Mouse (Mus musculus): ENCODE data around the gene Hoga1. TPM values are rescaled to one million over a fixed set of nuclear protein-coding genes. Genes with fewer than 3 reads are reported as not detected.

The Hoga1 gene
- not detected in 3 replicates for total RNA-seq (2017)

GRCm38 (mm10) chr19:42045269-42046102 lies at the start of gene Hoga1:
Gene Hoga1 (plus strand): TSS chr19:42045610.
- ATAC-seq (replicated peaks; ENCODE audit: insufficient number of reproducible peaks, low FRiP score, low TSS enrichment, poor library complexity, severe bottlenecking): peak; percentile 84

DNA sequence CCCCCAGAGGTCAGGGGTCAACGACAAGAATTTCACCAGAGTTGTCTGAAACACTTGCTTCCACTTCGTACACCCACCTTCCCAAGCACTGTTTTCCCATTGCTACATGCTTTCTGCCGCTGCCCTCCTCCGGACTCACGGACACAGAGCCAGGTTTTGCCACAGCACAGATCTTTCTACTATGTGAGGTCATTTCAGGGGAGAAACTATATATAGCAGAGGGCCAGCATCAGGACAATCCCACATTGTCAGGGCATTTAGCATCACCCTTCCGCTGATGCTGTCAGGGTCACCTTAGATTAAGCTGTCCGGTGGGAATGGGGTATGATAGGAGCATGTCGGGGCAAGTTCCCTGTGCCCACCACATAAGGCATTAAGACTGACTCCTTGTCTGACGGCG lies 48.3 kb upstream of the Hoga1 start:
- ATAC-seq (replicated peaks; ENCODE audit: insufficient number of reproducible peaks, low FRiP score, low TSS enrichment, poor library complexity, severe bottlenecking): no peak

DNA sequence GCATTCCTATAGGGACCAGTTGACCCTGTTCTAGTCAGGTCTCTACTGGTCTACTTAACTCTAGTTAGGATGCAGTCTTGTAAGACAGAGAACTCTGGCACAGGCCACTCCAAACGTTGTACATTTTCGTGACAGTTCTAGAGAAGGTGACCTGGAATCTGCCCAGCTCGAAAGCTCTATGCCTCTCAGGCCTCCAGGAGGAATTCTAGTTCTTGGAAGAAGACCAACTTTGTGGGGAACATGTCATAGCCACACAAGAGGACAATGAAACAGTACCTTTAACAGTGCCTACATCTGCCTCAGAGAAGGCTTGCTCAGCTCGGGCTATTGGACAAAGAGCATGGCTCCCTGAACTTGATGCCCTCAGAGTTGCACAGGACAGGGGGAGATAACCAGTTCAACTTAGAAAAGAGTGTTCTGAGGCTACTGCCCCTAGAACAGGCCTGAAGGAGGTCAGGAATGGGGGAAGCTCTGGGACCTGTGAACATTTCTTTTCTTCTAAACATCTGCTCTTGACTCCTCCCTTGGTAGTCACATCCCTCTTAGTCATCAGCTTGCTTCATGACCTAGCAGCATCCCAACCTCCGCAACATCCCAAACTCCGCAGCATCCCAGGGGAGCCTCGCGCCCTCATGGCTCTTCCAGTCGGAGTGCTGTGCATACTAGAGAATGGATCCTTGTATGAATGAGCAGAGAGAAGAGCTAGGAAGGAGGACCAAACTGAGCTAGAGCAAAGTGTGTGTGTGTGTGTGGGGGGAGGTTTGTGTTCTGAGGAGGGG lies 46.5 kb upstream of the Hoga1 start:
- no peak for ATAC-seq (replicated peaks; ENCODE audit: insufficient number of reproducible peaks, low FRiP score, low TSS enrichment, poor library complexity, severe bottlenecking)

- peak; percentile 68 for ATAC-seq (replicated peaks; ENCODE audit: insufficient number of reproducible peaks, low FRiP score, low TSS enrichment, poor library complexity, severe bottlenecking)
These were observed 45.6 kb upstream of the Hoga1 start for GRCm38 (mm10) chr19:41999688-42000283.

DNA sequence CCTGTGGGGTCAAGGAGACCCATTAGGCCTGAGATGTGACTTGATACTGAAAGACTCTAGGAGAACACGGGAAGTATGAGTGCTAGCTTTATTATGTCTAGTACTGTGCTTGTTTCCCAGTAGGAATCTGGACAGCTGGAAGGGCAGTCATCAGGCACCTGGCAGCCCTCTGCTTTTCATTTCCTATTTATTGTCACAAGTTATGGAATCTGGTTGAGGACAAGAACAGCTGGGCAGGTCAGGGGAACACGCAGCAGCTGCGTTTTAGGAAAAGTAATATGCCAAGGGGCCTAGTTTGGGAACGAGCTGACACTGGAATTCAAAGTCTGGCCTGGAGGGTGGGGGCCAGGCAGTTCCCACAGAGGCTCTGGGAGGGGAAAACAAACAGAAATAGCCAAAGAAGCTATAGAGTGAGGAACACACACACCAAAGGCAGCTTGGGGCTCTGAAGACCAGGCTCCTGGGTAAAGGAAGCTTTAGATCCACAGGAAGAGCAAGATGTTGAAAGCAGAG lies 44.9 kb upstream of the Hoga1 start:
- no peak for ATAC-seq (replicated peaks; ENCODE audit: insufficient number of reproducible peaks, low FRiP score, low TSS enrichment, poor library complexity, severe bottlenecking)

DNA sequence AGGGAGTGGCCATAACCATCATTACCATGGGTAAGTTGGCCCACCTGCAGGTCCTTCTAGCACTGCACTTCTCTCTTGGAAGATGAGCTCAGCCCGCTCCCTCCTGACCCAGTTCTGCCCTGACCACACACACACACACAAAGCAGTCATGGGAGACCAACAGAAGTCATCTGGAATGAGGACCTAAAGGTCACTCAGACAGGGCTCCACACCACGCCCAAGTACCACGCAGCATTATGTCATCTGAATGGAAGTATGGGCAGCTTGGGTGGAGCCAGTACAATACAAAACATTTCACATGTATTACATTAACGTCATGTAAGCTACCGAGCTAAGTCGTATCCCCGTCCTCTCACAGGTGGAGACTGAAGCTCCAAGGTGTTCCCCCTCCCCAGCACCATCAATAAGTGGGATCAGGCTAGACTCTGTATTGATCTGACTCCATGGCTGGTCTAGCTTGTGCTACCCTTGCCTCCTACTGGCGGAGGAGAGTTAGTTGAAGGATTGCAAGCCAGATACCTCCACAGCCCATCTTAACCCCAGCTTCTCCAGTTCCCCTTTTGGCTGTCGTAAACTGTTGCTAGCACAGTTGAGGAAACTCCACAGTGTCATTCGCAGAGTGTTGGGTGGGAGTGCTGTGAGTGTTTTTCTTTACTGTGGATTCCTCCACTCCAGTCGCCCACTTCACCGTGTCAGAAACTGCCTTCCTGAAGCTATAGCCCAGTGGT lies 44.0 kb upstream of the Hoga1 start:
- peak; percentile 78 for ATAC-seq (replicated peaks; ENCODE audit: insufficient number of reproducible peaks, low FRiP score, low TSS enrichment, poor library complexity, severe bottlenecking)

GRCm38 (mm10) chr19:42004258-42004657 lies 41.2 kb upstream of the Hoga1 start:
- no peak for ATAC-seq (replicated peaks; ENCODE audit: insufficient number of reproducible peaks, low FRiP score, low TSS enrichment, poor library complexity, severe bottlenecking)

DNA sequence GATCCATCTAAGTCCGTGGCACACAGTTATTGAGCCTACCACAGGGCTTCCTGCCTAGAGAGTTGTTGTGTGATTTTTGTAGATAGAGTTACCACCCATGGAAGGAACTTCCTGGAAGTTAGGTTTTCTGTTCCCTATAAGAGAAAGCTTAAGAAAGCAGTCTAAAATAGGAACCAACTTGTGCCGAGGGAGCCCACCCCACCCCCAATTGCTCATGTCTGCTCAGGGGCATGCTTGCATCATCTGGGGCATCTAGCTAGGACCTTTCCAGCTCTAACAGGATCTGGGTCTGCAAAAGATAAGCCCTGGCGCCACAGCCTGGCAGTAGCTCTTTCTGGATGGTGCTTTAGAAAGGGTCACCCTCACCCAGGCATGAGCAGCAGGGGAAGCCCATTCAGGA lies 39.8 kb upstream of the Hoga1 start:
- ATAC-seq (replicated peaks; ENCODE audit: insufficient number of reproducible peaks, low FRiP score, low TSS enrichment, poor library complexity, severe bottlenecking): peak; percentile 55

DNA sequence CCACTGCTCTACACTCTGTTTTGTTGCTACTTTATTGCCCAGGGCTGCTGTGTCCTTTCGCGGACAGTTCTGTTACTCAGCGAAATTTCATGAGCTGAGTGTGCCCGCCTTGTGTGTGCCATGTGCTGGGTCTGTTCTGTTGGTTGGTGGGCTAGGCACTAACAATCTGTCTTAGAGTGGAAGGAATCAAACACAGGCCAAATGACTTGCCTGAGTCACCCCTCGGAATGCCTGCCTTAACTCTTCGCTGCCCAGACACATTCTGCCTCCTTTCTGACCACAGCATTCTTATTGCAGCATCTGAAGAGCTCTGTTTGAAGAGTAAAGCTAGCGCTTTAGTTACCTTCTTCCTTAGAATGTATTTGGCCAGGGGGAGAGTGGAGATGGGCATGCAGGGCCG lies 38.8 kb upstream of the Hoga1 start:
- ATAC-seq (replicated peaks; ENCODE audit: insufficient number of reproducible peaks, low FRiP score, low TSS enrichment, poor library complexity, severe bottlenecking): no peak

DNA sequence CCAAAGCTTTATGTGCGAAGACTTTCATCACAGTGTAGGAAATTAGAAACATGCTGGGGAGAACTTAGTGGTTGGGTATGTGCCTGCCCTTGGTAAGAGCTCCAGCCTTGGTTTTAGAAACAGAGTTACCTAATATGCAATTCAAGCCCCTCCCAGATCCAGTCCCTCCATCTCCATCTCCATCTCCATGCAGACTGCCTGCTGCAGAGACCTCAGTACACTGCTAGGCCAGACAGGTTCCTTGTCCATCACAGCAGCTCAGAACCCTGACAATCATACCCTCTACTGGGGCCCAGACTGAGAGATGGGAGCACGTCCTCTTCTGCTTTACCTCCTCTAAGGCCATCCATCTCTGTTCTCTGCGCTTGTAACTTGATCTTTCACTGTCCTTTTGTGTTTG lies 36.8 kb upstream of the Hoga1 start:
- ATAC-seq (replicated peaks; ENCODE audit: insufficient number of reproducible peaks, low FRiP score, low TSS enrichment, poor library complexity, severe bottlenecking): no peak

- no peak for ATAC-seq (replicated peaks; ENCODE audit: insufficient number of reproducible peaks, low FRiP score, low TSS enrichment, poor library complexity, severe bottlenecking)
These were observed 36.3 kb upstream of the Hoga1 start for GRCm38 (mm10) chr19:42009067-42009466.

DNA sequence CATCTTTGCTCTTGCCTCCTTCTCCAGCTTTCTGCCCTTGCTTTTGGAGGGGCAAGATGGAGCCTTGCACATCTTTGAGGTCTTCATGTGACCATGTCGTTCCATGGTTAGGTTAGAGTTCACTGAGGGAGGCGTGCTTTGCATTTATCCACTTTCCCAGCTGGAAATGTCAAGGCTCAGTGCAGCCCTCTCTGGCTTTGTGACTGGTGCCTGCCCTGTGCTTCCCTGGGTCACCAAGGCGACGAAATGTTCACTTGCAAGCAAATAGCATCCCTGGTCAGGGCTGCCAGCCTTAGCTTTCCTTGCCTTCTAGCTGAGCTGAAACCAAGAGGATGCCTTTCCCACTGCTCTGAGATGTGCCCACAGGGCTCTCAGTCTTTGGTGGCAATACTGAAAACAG lies 35.0 kb upstream of the Hoga1 start:
- ATAC-seq (replicated peaks; ENCODE audit: insufficient number of reproducible peaks, low FRiP score, low TSS enrichment, poor library complexity, severe bottlenecking): no peak

- no peak for ATAC-seq (replicated peaks; ENCODE audit: insufficient number of reproducible peaks, low FRiP score, low TSS enrichment, poor library complexity, severe bottlenecking)
These were observed 34.3 kb upstream of the Hoga1 start for GRCm38 (mm10) chr19:42011123-42011522.

GRCm38 (mm10) chr19:42014231-42014825 lies 31.1 kb upstream of the Hoga1 start:
- ATAC-seq (replicated peaks; ENCODE audit: insufficient number of reproducible peaks, low FRiP score, low TSS enrichment, poor library complexity, severe bottlenecking): no peak

DNA sequence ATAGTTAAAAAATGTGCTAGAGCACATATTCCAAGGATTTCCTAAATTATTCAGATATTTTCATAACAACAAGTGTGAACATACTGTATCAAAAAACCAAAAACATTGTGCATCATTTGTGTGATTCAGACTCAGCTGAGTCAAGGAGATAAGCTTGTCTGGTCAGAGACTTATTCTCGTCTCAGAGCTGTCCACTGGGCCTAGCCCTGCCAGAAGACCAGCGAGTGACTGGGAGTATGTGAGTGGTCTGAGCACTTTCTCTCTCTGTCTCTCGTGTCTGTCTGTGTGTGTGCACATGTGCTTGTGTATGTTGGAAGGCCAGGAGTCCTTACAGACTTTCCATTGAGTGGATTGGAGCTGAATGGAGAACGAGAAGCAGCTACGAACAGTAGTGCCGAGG lies 30.4 kb upstream of the Hoga1 start:
- no peak for ATAC-seq (replicated peaks; ENCODE audit: insufficient number of reproducible peaks, low FRiP score, low TSS enrichment, poor library complexity, severe bottlenecking)

DNA sequence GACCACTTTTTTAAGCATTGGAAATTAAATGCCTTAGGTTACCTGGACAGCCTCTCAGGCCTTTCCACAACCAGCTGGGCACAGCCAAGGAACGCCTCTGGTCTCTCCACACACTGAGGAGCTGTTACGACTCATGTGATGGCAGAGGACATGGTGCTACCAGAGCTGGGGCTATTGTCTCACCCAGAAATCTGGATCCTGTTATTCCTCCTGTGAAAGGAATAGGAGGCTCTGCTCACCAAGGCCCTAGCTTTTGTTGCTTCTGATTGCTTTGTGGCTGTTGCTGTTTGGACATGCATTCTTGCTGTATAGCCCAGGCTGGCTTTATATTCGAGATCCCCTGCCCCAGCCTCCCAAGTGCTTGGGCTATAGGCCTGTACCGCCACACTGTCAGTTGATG lies 29.2 kb upstream of the Hoga1 start:
- ATAC-seq (replicated peaks; ENCODE audit: insufficient number of reproducible peaks, low FRiP score, low TSS enrichment, poor library complexity, severe bottlenecking): no peak

DNA sequence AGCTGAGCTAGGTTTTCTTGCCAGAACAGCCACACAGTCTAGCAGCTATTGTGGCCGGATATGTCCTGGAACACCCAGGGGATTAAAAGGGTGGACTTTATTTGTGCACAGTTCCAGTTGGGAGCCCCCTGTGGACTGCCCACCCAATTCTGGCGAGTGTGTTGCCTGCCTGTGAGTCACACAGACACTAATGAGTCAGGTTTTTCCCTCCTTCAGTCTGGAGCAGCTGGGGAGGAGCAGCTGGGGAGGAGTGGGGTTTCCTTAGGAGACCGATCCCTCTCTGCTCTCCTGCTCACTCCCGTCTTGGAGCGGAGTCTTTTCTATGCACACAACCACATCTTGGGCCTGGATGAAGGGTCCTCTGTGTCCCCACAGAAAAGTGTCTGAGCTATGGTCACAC lies 28.6 kb upstream of the Hoga1 start:
- ATAC-seq (replicated peaks; ENCODE audit: insufficient number of reproducible peaks, low FRiP score, low TSS enrichment, poor library complexity, severe bottlenecking): no peak

- ATAC-seq (replicated peaks; ENCODE audit: insufficient number of reproducible peaks, low FRiP score, low TSS enrichment, poor library complexity, severe bottlenecking): 0 out of 2 replicates have a peak, but pooled peaks have one; percentile 36
These were observed 27.8 kb upstream of the Hoga1 start for GRCm38 (mm10) chr19:42017399-42018247.
